Mouse (Mus musculus) 416B (cell line): ENCODE data around the gene Rdh8.

ENCODE experiments used
- DNase-seq: peaks from one replicate; pipeline ENCODE4 v3.0.0; 2011; ENCODE audit warnings: low read depth

The Rdh8 gene

GRCm38 (mm10) chr9:20837184-20837947 lies 19.1 kb downstream of the Rdh8 start:
- DNase-seq, result no peak

GRCm38 (mm10) chr9:20838931-20839330 lies 20.6 kb downstream of the Rdh8 start:
- DNase-seq, result no peak

- DNase-seq, result peak; percentile 40
These were observed 23.9 kb downstream of the Rdh8 start for GRCm38 (mm10) chr9:20842211-20842610.

- DNase-seq, result peak; percentile 38
These were observed 24.4 kb downstream of the Rdh8 start for GRCm38 (mm10) chr9:20842670-20843069.

GRCm38 (mm10) chr9:20850179-20850578 lies 31.9 kb downstream of the Rdh8 start:
- DNase-seq, result no peak

- peak; percentile 87 for DNase-seq
These were observed 38.8 kb downstream of the Rdh8 start for GRCm38 (mm10) chr9:20857131-20857530.

GRCm38 (mm10) chr9:20859926-20860325 lies 41.6 kb downstream of the Rdh8 start:
- peak; percentile 20 for DNase-seq

- peak; percentile 45 for DNase-seq
These were observed 43.5 kb downstream of the Rdh8 start for GRCm38 (mm10) chr9:20861821-20862220.

- DNase-seq, result no peak
These were observed 43.9 kb downstream of the Rdh8 start for GRCm38 (mm10) chr9:20862225-20862624.

- no peak for DNase-seq
These were observed 48.6 kb downstream of the Rdh8 start for GRCm38 (mm10) chr9:20866879-20867278.

GRCm38 (mm10) chr9:20868448-20869001 lies 50.2 kb downstream of the Rdh8 start, which contains the start of gene A230050P20Rik:
TSS of gene A230050P20Rik (plus strand) at chr9:20868642.
- DNase-seq, result no peak

- no peak for DNase-seq
These were observed 50.9 kb downstream of the Rdh8 start for GRCm38 (mm10) chr9:20869246-20869645.

- no peak for DNase-seq
These were observed 52.2 kb downstream of the Rdh8 start for GRCm38 (mm10) chr9:20870211-20871173.

GRCm38 (mm10) chr9:20872991-20873390 lies 54.7 kb downstream of the Rdh8 start:
- no peak for DNase-seq

GRCm38 (mm10) chr9:20873521-20873920 lies 55.2 kb downstream of the Rdh8 start:
- no peak for DNase-seq

GRCm38 (mm10) chr9:20875021-20875790 lies 56.9 kb downstream of the Rdh8 start:
- no peak for DNase-seq
